Mouse (Mus musculus): ENCODE measurements around the gene Tmem150b. TPM values are rescaled to one million over a fixed set of nuclear protein-coding genes. Genes with fewer than 3 reads are reported as not detected.

The Tmem150b gene
- polyA plus RNA-seq (2015; fragmentation: Nextera tagmentation; extraction: Ambion mirVana): 4.4 and 5.4 TPM in 2 replicates

- Histone ChIP-seq H3K4me3 (ENCODE audit: low read length) (peak within 1 kb of the TSS; percentile 49), H3K27ac (ENCODE audit: low read length) (peak within 1 kb of the TSS; percentile 87), H3K9ac (ENCODE audit: low read depth, low read length) (peak within 1 kb of the TSS; percentile 52), H3K27me3 (replicated peaks; ENCODE audit: control insufficient read depth, insufficient read depth, low read length) (no peaks in the 10 kb centered on the region), H3K4me1 (ENCODE audit: control insufficient read depth, insufficient read depth, low read length) (peaks cover 17% of the 10 kb centered on the region), H3K4me2 (ENCODE audit: low read depth, low read length) (peak within 1 kb of the TSS; percentile 71), H3K36me3 (ENCODE audit: control insufficient read depth, insufficient read depth, low read length) (no peaks in the 10 kb centered on the region), H3K9me3 (ENCODE audit: control insufficient read depth, low read length) (no peaks in the 10 kb centered on the region)
- ATAC-seq: peak; percentile 86
- WGBS: 64% methylated on average over 7 of the region's 7 CpGs
These were observed at the start of gene Tmem150b for GRCm38 (mm10) chr7:4725169-4725568. Gene Tmem150b (minus strand): TSS chr7:4725249.

DNA sequence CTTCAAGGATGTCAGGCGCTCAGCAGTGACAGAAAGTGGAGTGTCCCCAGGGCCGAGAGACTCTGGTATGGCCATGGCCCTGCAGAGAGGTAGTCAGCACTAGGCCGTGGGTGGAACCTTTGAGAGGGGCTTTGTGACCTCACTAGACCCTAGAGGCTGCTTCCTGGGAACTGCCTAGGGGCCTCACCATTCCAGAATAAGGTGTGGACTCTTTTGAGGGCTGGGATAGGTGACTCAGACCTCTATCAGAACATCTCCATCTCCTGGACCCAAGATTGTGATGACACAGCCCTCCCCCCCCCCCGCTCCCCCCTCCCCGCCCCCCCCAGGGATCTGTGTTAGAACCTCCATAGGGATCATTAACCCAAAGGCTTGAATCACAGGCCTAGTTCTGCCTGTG, 46.2 kb upstream of the Tmem150b start, which contains the start of gene Fam71e2:
Gene Fam71e2, minus strand, starts transcription at position 101 of the 400 bp plus-strand sequence.
- Histone ChIP-seq H3K9me3 (ENCODE audit: control insufficient read depth, low read length) (no peaks in the 10 kb centered on the region), H3K9ac (ENCODE audit: low read depth, low read length) (no peak within 1 kb of the TSS), H3K27me3 (replicated peaks; ENCODE audit: control insufficient read depth, insufficient read depth, low read length) (peaks cover 13% of the 10 kb centered on the region), H3K36me3 (ENCODE audit: control insufficient read depth, insufficient read depth, low read length) (no peaks in the 10 kb centered on the region), H3K4me3 (ENCODE audit: low read length) (no peak within 1 kb of the TSS), H3K4me2 (ENCODE audit: low read depth, low read length) (no peak within 1 kb of the TSS), H3K27ac (ENCODE audit: low read length) (no peak within 1 kb of the TSS), H3K4me1 (ENCODE audit: control insufficient read depth, insufficient read depth, low read length) (no peaks in the 10 kb centered on the region)
- ATAC-seq: no peak
- WGBS: 73% methylated on average over 4 of the region's 5 CpGs

- Histone ChIP-seq H3K4me1 (ENCODE audit: control insufficient read depth, insufficient read depth, low read length) (0 out of 2 replicates have a peak, but pooled peaks cover 4% of the 10 kb centered on the region), H3K9ac (ENCODE audit: low read depth, low read length) (no peak overlapping the region), H3K9me3 (ENCODE audit: control insufficient read depth, low read length) (no peaks in the 10 kb centered on the region), H3K27ac (ENCODE audit: low read length) (no peak overlapping the region), H3K4me3 (ENCODE audit: low read length) (no peak overlapping the region), H3K4me2 (ENCODE audit: low read depth, low read length) (no peak overlapping the region), H3K36me3 (ENCODE audit: control insufficient read depth, insufficient read depth, low read length) (no peaks in the 10 kb centered on the region), H3K27me3 (replicated peaks; ENCODE audit: control insufficient read depth, insufficient read depth, low read length) (no peaks in the 10 kb centered on the region)
- no peak for ATAC-seq
- WGBS: 9% methylated on average over 4 of the region's 4 CpGs
These were observed 40.1 kb upstream of the Tmem150b start for GRCm38 (mm10) chr7:4764946-4765710.

- Histone ChIP-seq H3K27ac (ENCODE audit: low read length) (no peak overlapping the region), H3K36me3 (ENCODE audit: control insufficient read depth, insufficient read depth, low read length) (no peaks in the 10 kb centered on the region), H3K27me3 (replicated peaks; ENCODE audit: control insufficient read depth, insufficient read depth, low read length) (no peaks in the 10 kb centered on the region), H3K4me3 (ENCODE audit: low read length) (no peak overlapping the region), H3K9me3 (ENCODE audit: control insufficient read depth, low read length) (no peaks in the 10 kb centered on the region), H3K9ac (ENCODE audit: low read depth, low read length) (no peak overlapping the region), H3K4me2 (ENCODE audit: low read depth, low read length) (no peak overlapping the region), H3K4me1 (ENCODE audit: control insufficient read depth, insufficient read depth, low read length) (no peaks in the 10 kb centered on the region)
- 30% methylated on average over 1 of the region's 1 CpGs for WGBS
- no peak for ATAC-seq
These were observed 34.6 kb upstream of the Tmem150b start for GRCm38 (mm10) chr7:4759670-4760069.

GRCm38 (mm10) chr7:4752821-4753570, 27.9 kb upstream of the Tmem150b start, which contains the start of gene Cox6b2:
Gene Cox6b2 (minus strand): TSS chr7:4753094.
- ATAC-seq: peak; percentile 94

GRCm38 (mm10) chr7:4751971-4752820, 27.1 kb upstream of the Tmem150b start:
- peak overlapping the region; percentile 65 for H3K9ac ChIP-seq (ENCODE audit: low read depth, low read length)
- no peaks in the 10 kb centered on the region for H3K9me3 ChIP-seq (ENCODE audit: control insufficient read depth, low read length)
- no peaks in the 10 kb centered on the region for H3K36me3 ChIP-seq (ENCODE audit: control insufficient read depth, insufficient read depth, low read length)
- WGBS: 3% methylated on average over 30 of the region's 30 CpGs
- H3K4me2 ChIP-seq (ENCODE audit: low read depth, low read length): peak overlapping the region; percentile 74
- peak overlapping the region; percentile 51 for H3K4me3 ChIP-seq (ENCODE audit: low read length)
- H3K27ac ChIP-seq (ENCODE audit: low read length): peak overlapping the region; percentile 21; the same call in 1 of the 2 replicates
- no peaks in the 10 kb centered on the region for H3K27me3 ChIP-seq (replicated peaks; ENCODE audit: control insufficient read depth, insufficient read depth, low read length)
- ATAC-seq: peak; percentile 85
- peaks cover 9% of the 10 kb centered on the region for H3K4me1 ChIP-seq (ENCODE audit: control insufficient read depth, insufficient read depth, low read length)

More at GRCm38 (mm10) chr7:4752821-4753570, 27.9 kb upstream of the Tmem150b start, which contains the start of gene Cox6b2:
- Histone ChIP-seq H3K9ac (ENCODE audit: low read depth, low read length) (peak within 1 kb of the TSS; percentile 65), H3K4me2 (ENCODE audit: low read depth, low read length) (peak within 1 kb of the TSS; percentile 74), H3K27me3 (replicated peaks; ENCODE audit: control insufficient read depth, insufficient read depth, low read length) (no peaks in the 10 kb centered on the region), H3K4me3 (ENCODE audit: low read length) (peak within 1 kb of the TSS; percentile 51), H3K9me3 (ENCODE audit: control insufficient read depth, low read length) (no peaks in the 10 kb centered on the region), H3K27ac (ENCODE audit: low read length) (peak within 1 kb of the TSS; percentile 21; the same call in 1 of the 2 replicates), H3K4me1 (ENCODE audit: control insufficient read depth, insufficient read depth, low read length) (peaks cover 9% of the 10 kb centered on the region), H3K36me3 (ENCODE audit: control insufficient read depth, insufficient read depth, low read length) (no peaks in the 10 kb centered on the region)
- 4% methylated on average over 24 of the region's 24 CpGs for WGBS

GRCm38 (mm10) chr7:4749169-4749568, 24.1 kb upstream of the Tmem150b start:
- ATAC-seq: no peak

DNA sequence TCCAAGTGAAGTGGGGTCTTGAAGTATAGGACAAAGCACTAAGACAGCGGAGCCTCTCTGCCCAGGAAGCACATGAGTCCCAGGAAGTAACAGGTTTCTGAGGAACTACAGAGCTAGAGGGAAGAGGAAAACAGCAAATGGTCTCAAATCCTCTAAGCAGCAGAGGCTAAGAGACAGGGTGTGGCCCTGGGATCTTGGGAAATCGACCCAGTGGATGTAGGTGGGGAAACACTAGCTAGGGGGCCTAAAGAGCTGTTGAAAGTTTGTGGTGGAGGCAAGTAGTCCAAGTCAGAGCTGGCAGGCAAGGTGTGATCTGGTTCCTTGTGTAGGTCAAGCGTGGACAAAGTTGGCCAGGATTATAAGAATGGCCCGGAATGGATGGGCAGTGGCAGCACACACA, 23.3 kb upstream of the Tmem150b start:
- Histone ChIP-seq H3K36me3 (ENCODE audit: control insufficient read depth, insufficient read depth, low read length) (peaks cover 21% of the 10 kb centered on the region), H3K9ac (ENCODE audit: low read depth, low read length) (no peak overlapping the region), H3K4me2 (ENCODE audit: low read depth, low read length) (no peak overlapping the region), H3K9me3 (ENCODE audit: control insufficient read depth, low read length) (no peaks in the 10 kb centered on the region), H3K27me3 (replicated peaks; ENCODE audit: control insufficient read depth, insufficient read depth, low read length) (no peaks in the 10 kb centered on the region), H3K4me3 (ENCODE audit: low read length) (no peak overlapping the region), H3K4me1 (ENCODE audit: control insufficient read depth, insufficient read depth, low read length) (peaks cover 9% of the 10 kb centered on the region), H3K27ac (ENCODE audit: low read length) (no peak overlapping the region)
- no peak for ATAC-seq
- WGBS: 72% methylated on average over 4 of the region's 4 CpGs

More at GRCm38 (mm10) chr7:4749169-4749568, 24.1 kb upstream of the Tmem150b start:
- WGBS: 81% methylated on average over 2 of the region's 2 CpGs
- Histone ChIP-seq H3K9ac (ENCODE audit: low read depth, low read length) (no peak overlapping the region), H3K4me3 (ENCODE audit: low read length) (no peak overlapping the region), H3K4me2 (ENCODE audit: low read depth, low read length) (no peak overlapping the region), H3K4me1 (ENCODE audit: control insufficient read depth, insufficient read depth, low read length) (peaks cover 9% of the 10 kb centered on the region), H3K9me3 (ENCODE audit: control insufficient read depth, low read length) (no peaks in the 10 kb centered on the region), H3K27ac (ENCODE audit: low read length) (no peak overlapping the region), H3K36me3 (ENCODE audit: control insufficient read depth, insufficient read depth, low read length) (peaks cover 19% of the 10 kb centered on the region), H3K27me3 (replicated peaks; ENCODE audit: control insufficient read depth, insufficient read depth, low read length) (no peaks in the 10 kb centered on the region)

All from intestine, embryonic 16.5 days (tissue).